Mouse (Mus musculus): ENCODE measurements around the gene Fam102b. TPM values are rescaled to one million over a fixed set of nuclear protein-coding genes. Genes with fewer than 3 reads are reported as not detected.

Gene Fam102b
- polyA plus RNA-seq, 1 experiment from 2014 or later = 19.5 TPM

DNA sequence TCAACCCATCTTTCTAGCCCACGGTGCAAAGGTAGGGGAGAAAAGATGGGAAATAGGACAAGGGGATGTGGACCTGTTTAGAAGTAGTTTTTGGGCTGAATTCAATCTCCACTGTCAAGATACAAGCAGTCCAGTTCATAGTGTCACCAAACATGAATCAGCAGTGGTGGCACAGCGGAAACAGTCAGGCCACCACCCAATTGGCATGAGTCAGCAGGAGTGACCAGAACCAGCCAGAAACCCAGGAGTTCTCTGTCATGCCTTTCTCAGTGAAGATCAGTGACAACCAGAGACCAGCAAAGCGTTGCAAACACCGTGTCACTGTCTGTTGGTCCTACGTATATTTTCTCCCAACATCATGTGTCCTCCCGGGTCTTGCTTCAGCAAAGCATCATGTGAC, 93.8 kb downstream of the Fam102b start:
- Histone ChIP-seq H3K9ac (replicated peaks; ENCODE audit: low read depth, low read length) (no peak overlapping the region), H3K4me2 (replicated peaks; ENCODE audit: low read depth, low read length) (no peak overlapping the region), H3K36me3 (ENCODE audit: control insufficient read depth, insufficient read depth, low read length) (no peaks in the 10 kb centered on the region), H3K27me3 (ENCODE audit: control insufficient read depth, insufficient read depth, low read length) (no peaks in the 10 kb centered on the region), H3K9me3 (ENCODE audit: control insufficient read depth, low read depth, low read length) (no peaks in the 10 kb centered on the region), H3K4me3 (ENCODE audit: low read depth, low read length) (no peak overlapping the region), H3K4me1 (ENCODE audit: control insufficient read depth, insufficient read depth, low read length) (no peaks in the 10 kb centered on the region), H3K27ac (ENCODE audit: low read length) (no peak overlapping the region)
- ATAC-seq (ENCODE audit: insufficient number of reproducible peaks, insufficient read depth, low FRiP score, low read depth) = no peak
- whole genome bisulfite sequencing = 96% methylated on average over 6 of the region's 6 CpGs

- Histone ChIP-seq H3K36me3 (ENCODE audit: control insufficient read depth, insufficient read depth, low read length) (no peaks in the 10 kb centered on the region), H3K4me1 (ENCODE audit: control insufficient read depth, insufficient read depth, low read length) (no peaks in the 10 kb centered on the region), H3K27me3 (ENCODE audit: control insufficient read depth, insufficient read depth, low read length) (no peaks in the 10 kb centered on the region), H3K4me3 (ENCODE audit: low read depth, low read length) (no peak overlapping the region), H3K9ac (replicated peaks; ENCODE audit: low read depth, low read length) (no peak overlapping the region), H3K4me2 (replicated peaks; ENCODE audit: low read depth, low read length) (no peak overlapping the region), H3K27ac (ENCODE audit: low read length) (no peak overlapping the region), H3K9me3 (ENCODE audit: control insufficient read depth, low read depth, low read length) (no peaks in the 10 kb centered on the region)
- no peak for ATAC-seq (ENCODE audit: insufficient number of reproducible peaks, insufficient read depth, low FRiP score, low read depth)
- 89% methylated on average over 1 of the region's 1 CpGs for WGBS
These were observed 101.1 kb downstream of the Fam102b start for GRCm38 (mm10) chr3:108926308-108926707.

DNA sequence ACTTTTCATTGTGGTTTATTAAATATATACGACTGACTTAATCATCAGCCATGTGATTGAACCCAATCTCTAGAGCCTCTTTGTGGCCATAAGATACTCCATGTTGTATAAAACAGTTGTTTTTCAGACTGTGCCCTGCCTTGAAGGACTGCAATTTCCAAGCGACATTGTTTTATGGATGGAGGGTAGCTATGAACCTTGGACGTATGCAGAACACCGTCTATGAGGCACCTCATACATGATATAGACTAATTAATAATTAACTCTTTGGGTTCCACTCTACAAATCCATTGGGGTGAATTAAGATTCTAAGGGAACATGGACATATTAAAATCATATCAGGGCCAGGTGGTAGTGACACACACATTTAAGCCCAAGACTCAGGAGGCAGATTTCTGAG, 101.7 kb downstream of the Fam102b start:
- no peaks in the 10 kb centered on the region for H3K27me3 ChIP-seq (ENCODE audit: control insufficient read depth, insufficient read depth, low read length)
- ATAC-seq (ENCODE audit: insufficient number of reproducible peaks, insufficient read depth, low FRiP score, low read depth) = no peak
- 87% methylated on average over 4 of the region's 4 CpGs for WGBS

GRCm38 (mm10) chr3:108921822-108922221, 105.6 kb downstream of the Fam102b start:
- no peak overlapping the region for H3K4me2 ChIP-seq (replicated peaks; ENCODE audit: low read depth, low read length)
- ATAC-seq (ENCODE audit: insufficient number of reproducible peaks, insufficient read depth, low FRiP score, low read depth) = no peak; the same call in 1 of the 2 replicates
- 69% methylated on average over 1 of the region's 1 CpGs for WGBS

More for the DNA sequence above, 101.7 kb downstream of the Fam102b start:
- Histone ChIP-seq H3K4me1 (ENCODE audit: control insufficient read depth, insufficient read depth, low read length) (no peaks in the 10 kb centered on the region), H3K27ac (ENCODE audit: low read length) (no peak overlapping the region), H3K9ac (replicated peaks; ENCODE audit: low read depth, low read length) (no peak overlapping the region), H3K4me2 (replicated peaks; ENCODE audit: low read depth, low read length) (no peak overlapping the region), H3K9me3 (ENCODE audit: control insufficient read depth, low read depth, low read length) (no peaks in the 10 kb centered on the region), H3K4me3 (ENCODE audit: low read depth, low read length) (no peak overlapping the region), H3K36me3 (ENCODE audit: control insufficient read depth, insufficient read depth, low read length) (no peaks in the 10 kb centered on the region)

More at GRCm38 (mm10) chr3:108921822-108922221, 105.6 kb downstream of the Fam102b start:
- Histone ChIP-seq H3K4me1 (ENCODE audit: control insufficient read depth, insufficient read depth, low read length) (no peaks in the 10 kb centered on the region), H3K4me3 (ENCODE audit: low read depth, low read length) (no peak overlapping the region), H3K36me3 (ENCODE audit: control insufficient read depth, insufficient read depth, low read length) (no peaks in the 10 kb centered on the region), H3K9ac (replicated peaks; ENCODE audit: low read depth, low read length) (no peak overlapping the region), H3K27ac (ENCODE audit: low read length) (no peak overlapping the region), H3K9me3 (ENCODE audit: control insufficient read depth, low read depth, low read length) (no peaks in the 10 kb centered on the region), H3K27me3 (ENCODE audit: control insufficient read depth, insufficient read depth, low read length) (no peaks in the 10 kb centered on the region)

Small RNAs within 50 kb of the gene (microRNA-seq; reads per million reads assigned to microRNA genes)
- gene Gm44384 = not detected

Other genes starting within 250 kb of the Fam102b start
- 41.4 and 43.6 TPM in 2 replicates for gene Stxbp3, start 187.1 kb downstream of the Fam102b start, polyA plus RNA-seq (2014; fragmentation: Nextera tagmentation; extraction: Ambion mirVana)
- gene Fndc7, start 137.6 kb downstream of the Fam102b start, polyA plus RNA-seq (2014; fragmentation: Nextera tagmentation; extraction: Ambion mirVana) = not detected in 2 replicates
- 73.7 and 77.1 TPM in 2 replicates for gene Prpf38b, start 115.9 kb downstream of the Fam102b start, polyA plus RNA-seq (2014; fragmentation: Nextera tagmentation; extraction: Ambion mirVana)
- gene Henmt1, start 87.7 kb downstream of the Fam102b start, polyA plus RNA-seq (2014; fragmentation: Nextera tagmentation; extraction: Ambion mirVana) = 0.43 and 0.78 TPM in 2 replicates
- gene Gm9857, start 87.2 kb downstream of the Fam102b start, polyA plus RNA-seq (2014; fragmentation: Nextera tagmentation; extraction: Ambion mirVana) = not detected in 2 replicates
- gene Slc25a54, start 52.9 kb upstream of the Fam102b start, polyA plus RNA-seq (2014; fragmentation: Nextera tagmentation; extraction: Ambion mirVana) = not detected in 2 replicates
- gene Slc25a24, start 95.5 kb upstream of the Fam102b start, polyA plus RNA-seq (2014; fragmentation: Nextera tagmentation; extraction: Ambion mirVana) = 43.8 and 47.0 TPM in 2 replicates

Data from stomach, embryonic 14.5 days (tissue).